Mouse (Mus musculus): Measurements from ENCODE around the gene C1qtnf5.

GRCm38 (mm10) chr9:44131276-44131590 lies 24.2 kb downstream of the C1qtnf5 start:
- TF ChIP-seq EP300 (IDR thresholded peaks at IDR 0.05) (peak; percentile 42), CTCF (IDR thresholded peaks at IDR 0.05) (no peak)

Data from lung, postnatal 0 days (tissue).